ENCODE assay signal across 7 mouse cellular contexts in the genomic region with DNA sequence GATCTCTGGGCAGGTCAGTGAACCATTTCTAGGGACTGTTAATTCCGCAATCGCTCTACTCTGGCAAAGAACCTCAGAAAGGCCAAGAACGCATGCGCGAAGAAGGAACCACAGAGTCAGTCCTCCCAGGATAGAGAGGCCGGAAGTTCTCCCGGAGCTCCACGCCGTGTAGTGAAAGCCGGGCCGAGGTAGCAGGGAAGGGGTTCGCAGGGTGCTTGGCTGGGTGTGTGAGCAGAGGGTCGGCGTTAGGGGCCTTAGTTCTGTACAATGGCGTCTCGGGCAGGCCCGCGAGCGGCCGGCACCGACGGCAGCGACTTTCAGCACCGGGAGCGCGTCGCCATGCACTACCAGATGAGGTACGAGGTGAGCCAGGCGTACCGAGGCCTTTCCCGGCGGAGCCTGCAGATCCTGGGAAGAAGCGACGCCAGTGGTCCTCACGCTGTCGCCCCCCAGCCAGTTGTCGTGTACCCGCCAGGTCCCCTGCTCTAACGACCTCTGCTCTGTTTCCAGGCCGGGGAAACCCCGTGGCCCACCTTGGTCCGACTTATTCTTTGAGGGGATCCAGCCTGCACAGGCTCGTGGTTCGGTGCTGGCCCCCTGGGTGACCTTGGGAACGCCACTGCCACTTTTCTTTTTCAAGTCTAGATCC. TPM values are rescaled to one million over a fixed set of nuclear protein-coding genes. Genes with fewer than 3 reads are reported as not detected.
DNase-seq lines count a peak whose midpoint lies in the region; ATAC-seq lines count a peak whose summit lies in the region.

Gene Jagn1 (plus strand): TSS at position 128 of the 649 bp plus-strand sequence.

- H3K4me2 ChIP-seq in midbrain, embryonic 13.5 days (replicated peaks), result peak within 1 kb of the TSS; percentile 82

- H3K9ac ChIP-seq in midbrain, embryonic 13.5 days (replicated peaks), result peak within 1 kb of the TSS; percentile 96

- peaks cover 28% of the 10 kb centered on the region for H3K36me3 ChIP-seq in embryonic facial prominence, embryonic 10.5 days (replicated peaks)
- peaks cover 22% of the 10 kb centered on the region for H3K36me3 ChIP-seq in limb, embryonic 10.5 days
- peaks cover 18% of the 10 kb centered on the region for H3K36me3 ChIP-seq in midbrain, embryonic 13.5 days

- peak within 1 kb of the TSS; percentile 92 for H3K27ac ChIP-seq in embryonic facial prominence, embryonic 10.5 days (replicated peaks)
- H3K27ac ChIP-seq in limb, embryonic 10.5 days, result peak within 1 kb of the TSS; percentile 92
- H3K27ac ChIP-seq in midbrain, embryonic 13.5 days, result peak within 1 kb of the TSS; percentile 75

- H3K27me3 ChIP-seq in embryonic facial prominence, embryonic 10.5 days (replicated peaks; ENCODE audit: low read depth, poor library complexity, severe bottlenecking), result no peaks in the 10 kb centered on the region
- H3K27me3 ChIP-seq in limb, embryonic 10.5 days (ENCODE audit: low read depth, poor library complexity, severe bottlenecking), result no peaks in the 10 kb centered on the region
- no peaks in the 10 kb centered on the region for H3K27me3 ChIP-seq in midbrain, embryonic 13.5 days

- ATAC-seq in granulocyte monocyte progenitor cell, adult 5-6 weeks (replicated peaks; ENCODE audit: poor library complexity, severe bottlenecking), result peak; percentile 86
- ATAC-seq in midbrain, embryonic 13.5 days, result peak; percentile 95

- WGBS in embryonic facial prominence, embryonic 10.5 days, result under 1% methylated on average over 45 of the region's 45 CpGs
- under 1% methylated on average over 45 of the region's 45 CpGs for WGBS in limb, embryonic 10.5 days
- under 1% methylated on average over 45 of the region's 45 CpGs for WGBS in midbrain, embryonic 13.5 days

- DNase-seq in adrenal gland, postnatal 10 days, result peak; percentile 96
- DNase-seq in embryonic facial prominence, embryonic 10.5 days (ENCODE audit: low spot score), result peak; percentile 93
- peak; percentile 93 for DNase-seq in kidney, adult 11 months
- peak; percentile 95 for DNase-seq in limb, embryonic 10.5 days (ENCODE audit: low spot score)
- peak; percentile 84 for DNase-seq in spleen, adult 12 weeks (ENCODE audit: low spot score)

- peaks cover 13% of the 10 kb centered on the region for H3K4me1 ChIP-seq in embryonic facial prominence, embryonic 10.5 days
- peaks cover 9% of the 10 kb centered on the region for H3K4me1 ChIP-seq in limb, embryonic 10.5 days
- H3K4me1 ChIP-seq in midbrain, embryonic 13.5 days (replicated peaks), result peaks cover 16% of the 10 kb centered on the region

- peak within 1 kb of the TSS; percentile 98 for H3K4me3 ChIP-seq in embryonic facial prominence, embryonic 10.5 days
- H3K4me3 ChIP-seq in limb, embryonic 10.5 days, result peak within 1 kb of the TSS; percentile 96
- peak within 1 kb of the TSS; percentile 84 for H3K4me3 ChIP-seq in midbrain, embryonic 13.5 days (replicated peaks)

- H3K9me3 ChIP-seq in embryonic facial prominence, embryonic 10.5 days, result no peaks in the 10 kb centered on the region
- no peaks in the 10 kb centered on the region for H3K9me3 ChIP-seq in limb, embryonic 10.5 days (replicated peaks)
- no peaks in the 10 kb centered on the region for H3K9me3 ChIP-seq in midbrain, embryonic 13.5 days

RNA-seq across cellular contexts. Expression of gene Jagn1, which starts in this region (rescaled TPM):
- 10 to 100 TPM; 47.6 to 48.4 TPM for total RNA-seq in adrenal gland, postnatal 10 days (2021)
- 87.2 and 88.8 TPM in 2 replicates for polyA plus RNA-seq in embryonic facial prominence, embryonic 10.5 days (2016; fragmentation: Nextera tagmentation; extraction: Ambion mirVana)
- 53.5 and 73.6 TPM in 2 replicates for total RNA-seq in granulocyte monocyte progenitor cell, adult 5-6 weeks (2014; fragmentation: Nextera tagmentation)
- 23.2 and 28.3 TPM in 2 replicates for total RNA-seq in granulocyte monocyte progenitor cell, adult 5-6 weeks (2017)
- 90.3 and 98.5 TPM in 2 replicates for polyA plus RNA-seq in limb, embryonic 10.5 days (2016; fragmentation: Nextera tagmentation; extraction: Ambion mirVana)
- 84.3 and 87.6 TPM in 2 replicates for polyA plus RNA-seq in midbrain, embryonic 13.5 days (2015; fragmentation: Nextera tagmentation; extraction: Ambion mirVana)

Comparison
In these comparisons a context has a peak if more than half of its experiments do, and no peak if none do; other contexts are left out.
1. Peak in every context shown above with its lines: DNase-seq, ATAC-seq, H3K4me3 ChIP-seq and H3K27ac ChIP-seq.